In the genomic region with DNA sequence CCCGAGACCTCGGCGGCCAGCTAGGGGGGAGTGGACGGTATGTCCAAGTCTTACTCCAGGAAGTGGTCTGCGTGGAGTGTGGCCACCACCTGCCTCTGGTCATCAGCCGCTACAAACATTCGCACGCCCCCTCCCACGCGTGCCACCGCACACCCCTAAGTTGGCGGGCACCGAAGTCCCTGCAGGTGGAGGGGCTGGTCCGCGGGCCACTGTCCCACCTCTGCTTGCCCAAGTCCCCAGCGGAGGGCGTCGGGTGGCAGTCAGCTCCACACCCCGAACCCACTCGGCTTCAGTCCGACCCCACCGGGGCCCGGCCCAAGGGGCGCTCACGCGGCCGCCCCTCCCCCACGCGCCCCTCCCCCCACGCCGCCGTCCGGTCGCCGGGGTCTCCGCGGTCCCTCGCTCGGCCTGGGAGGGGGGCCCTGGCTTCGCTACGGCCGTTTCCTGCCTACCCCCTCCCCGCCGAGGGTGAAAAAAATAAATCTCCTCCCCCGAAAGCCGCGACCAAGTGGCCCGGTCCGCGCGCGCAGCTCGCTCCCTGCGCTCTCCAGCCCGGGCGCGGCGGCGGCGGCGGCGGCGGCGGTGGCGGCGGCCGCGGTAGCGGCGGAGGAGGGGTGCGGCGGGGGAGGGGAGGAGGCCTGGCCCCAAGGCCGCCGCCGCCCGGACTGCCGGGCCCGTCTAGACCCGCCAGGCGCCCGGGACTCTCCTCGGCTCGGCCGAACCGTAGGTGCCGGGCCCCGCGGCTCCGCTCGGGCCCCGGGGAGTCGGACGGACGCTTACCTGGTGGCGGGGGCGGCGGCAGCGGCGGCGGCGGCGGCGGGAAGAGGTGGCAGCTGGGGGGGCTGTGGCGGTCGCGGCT, we compare ENCODE assay signal across 9 mouse cellular contexts. TPM values are rescaled to one million over a fixed set of nuclear protein-coding genes. Genes with fewer than 3 reads are reported as not detected.
A peak's percentile ranks its signal among the peaks of the same experiment; 100 is the strongest.
DNase-seq lines count a peak whose midpoint lies in the region; ATAC-seq and TF ChIP-seq lines count a peak whose summit lies in the region.
"Had no signal": no experiment of that assay in that cellular context is flagged by ENCODE, and none has a peak within 500 bp of the region (broad histone marks: within the 10 kb centered on the region; RNA-seq: fewer than 3 reads in every experiment).

No protein-coding gene starts in this region.

- TF ChIP-seq CTCF in heart, postnatal 0 days (IDR thresholded peaks at IDR 0.05; ENCODE audit: low read depth) = no peak

- DNase-seq in cerebellum, adult 11 months = peak; percentile 51
- peak; percentile 58 for DNase-seq in Muller cell, postnatal 12 days (ENCODE audit: inconsistent ontology term)
- DNase-seq in embryonic facial prominence, embryonic 10.5 days (ENCODE audit: low spot score) = peak; percentile 77
- DNase-seq in heart, postnatal 0 days (ENCODE audit: low spot score) = peak; percentile 45
- DNase-seq in kidney, postnatal 4 days = peak; percentile 67 to 79
- DNase-seq in midbrain, embryonic 11.5 days (ENCODE audit: low spot score, missing footprints) = peak; percentile 95

- peak overlapping the region; percentile 99 for H3K9ac ChIP-seq in heart, postnatal 0 days (replicated peaks; ENCODE audit: low read depth, low read length)
- peak overlapping the region; percentile 99 for H3K9ac ChIP-seq in midbrain, embryonic 11.5 days (ENCODE audit: low read length)
- H3K9ac ChIP-seq in stomach, embryonic 15.5 days = peak overlapping the region; percentile 99

- no peak for TF ChIP-seq EP300 in heart, postnatal 0 days (IDR thresholded peaks at IDR 0.05; ENCODE audit: low read depth)

- ATAC-seq in cerebellum, adult (ENCODE audit: insufficient number of reproducible peaks, low FRiP score, low TSS enrichment) = no peak
- peak; percentile 7 for ATAC-seq in heart, postnatal 0 days (ENCODE audit: insufficient read depth, low read depth)
- peak; percentile 61 for ATAC-seq in midbrain, embryonic 11.5 days (ENCODE audit: low FRiP score)
- ATAC-seq in stomach, embryonic 15.5 days (ENCODE audit: insufficient read depth, low FRiP score, low read depth) = 0 out of 2 replicates have a peak, but pooled peaks have one; percentile 0
- ATAC-seq: Patski had no signal

- H3K27me3 ChIP-seq in embryonic facial prominence, embryonic 10.5 days (replicated peaks; ENCODE audit: low read depth, poor library complexity, severe bottlenecking) = no peaks in the 10 kb centered on the region
- no peaks in the 10 kb centered on the region for H3K27me3 ChIP-seq in heart, postnatal 0 days (ENCODE audit: control insufficient read depth, insufficient read depth, low read length)
- no peaks in the 10 kb centered on the region for H3K27me3 ChIP-seq in midbrain, embryonic 11.5 days (ENCODE audit: control insufficient read depth, insufficient read depth, low read length)
- no peaks in the 10 kb centered on the region for H3K27me3 ChIP-seq in stomach, embryonic 15.5 days (replicated peaks)
- H3K27me3 ChIP-seq: Patski had no signal

- peak overlapping the region; percentile 99 for H3K4me2 ChIP-seq in heart, postnatal 0 days (ENCODE audit: low read depth, low read length)
- peak overlapping the region; percentile 94 for H3K4me2 ChIP-seq in midbrain, embryonic 11.5 days
- peak overlapping the region; percentile 91 for H3K4me2 ChIP-seq in stomach, embryonic 15.5 days

- peak overlapping the region; percentile 100 for H3K27ac ChIP-seq in embryonic facial prominence, embryonic 10.5 days (replicated peaks)
- H3K27ac ChIP-seq in heart, postnatal 0 days (ENCODE audit: low read depth) = peak overlapping the region; percentile 97
- H3K27ac ChIP-seq in midbrain, embryonic 11.5 days (ENCODE audit: low read depth, low read length) = peak overlapping the region; percentile 99
- peak overlapping the region; percentile 99 for H3K27ac ChIP-seq in stomach, embryonic 15.5 days

- H3K9me3 ChIP-seq in embryonic facial prominence, embryonic 10.5 days = no peaks in the 10 kb centered on the region
- H3K9me3 ChIP-seq in heart, postnatal 0 days (replicated peaks; ENCODE audit: control insufficient read depth, low read length) = no peaks in the 10 kb centered on the region
- H3K9me3 ChIP-seq in midbrain, embryonic 11.5 days (ENCODE audit: control insufficient read depth, low read length) = no peaks in the 10 kb centered on the region; the same call in 1 of the 2 replicates
- H3K9me3 ChIP-seq in stomach, embryonic 15.5 days = no peaks in the 10 kb centered on the region

- H3K4me1 ChIP-seq in embryonic facial prominence, embryonic 10.5 days = peaks cover 81% of the 10 kb centered on the region
- peaks cover 43% of the 10 kb centered on the region for H3K4me1 ChIP-seq in heart, postnatal 0 days (ENCODE audit: control insufficient read depth, insufficient read depth)
- H3K4me1 ChIP-seq in midbrain, embryonic 11.5 days (ENCODE audit: control insufficient read depth, insufficient read depth, low read length) = peaks cover 50% of the 10 kb centered on the region
- peaks cover 50% of the 10 kb centered on the region for H3K4me1 ChIP-seq in stomach, embryonic 15.5 days

- peak overlapping the region; percentile 97 for H3K4me3 ChIP-seq in embryonic facial prominence, embryonic 10.5 days
- peak overlapping the region; percentile 99 for H3K4me3 ChIP-seq in heart, postnatal 0 days (ENCODE audit: low read depth, low read length)
- peak overlapping the region; percentile 97 for H3K4me3 ChIP-seq in midbrain, embryonic 11.5 days (ENCODE audit: low read depth, low read length)
- H3K4me3 ChIP-seq in stomach, embryonic 15.5 days (replicated peaks) = peak overlapping the region; percentile 85

- WGBS in embryonic facial prominence, embryonic 10.5 days = under 1% methylated on average over 86 of the region's 106 CpGs
- WGBS in heart, postnatal 0 days = 0% methylated on average over 60 of the region's 106 CpGs
- under 1% methylated on average over 48 of the region's 106 CpGs for WGBS in midbrain, embryonic 11.5 days
- under 1% methylated on average over 70 of the region's 106 CpGs for WGBS in stomach, embryonic 15.5 days

- H3K36me3 ChIP-seq in embryonic facial prominence, embryonic 10.5 days (replicated peaks) = peaks cover 28% of the 10 kb centered on the region
- H3K36me3 ChIP-seq in heart, postnatal 0 days (replicated peaks; ENCODE audit: control insufficient read depth, insufficient read depth, low read length) = peaks cover 6% of the 10 kb centered on the region; the same call in 1 of the 2 replicates
- no peaks in the 10 kb centered on the region; the same call in 1 of the 2 replicates for H3K36me3 ChIP-seq in midbrain, embryonic 11.5 days (ENCODE audit: control insufficient read depth, insufficient read depth, low read length)
- H3K36me3 ChIP-seq in stomach, embryonic 15.5 days = peaks cover 5% of the 10 kb centered on the region; the same call in 1 of the 2 replicates

RNA-seq across cellular contexts. Expression of gene Chd3, which starts 0.6 kb away (rescaled TPM):
- 46.2 and 55.9 TPM in 2 replicates for polyA plus RNA-seq in embryonic facial prominence, embryonic 10.5 days (2016; fragmentation: Nextera tagmentation; extraction: Ambion mirVana)
- total RNA-seq in heart, postnatal 0 days (2014; rRNA removed; ENCODE audit: low replicate concordance) = 23.6 and 23.8 TPM in 2 replicates
- polyA plus RNA-seq in heart, postnatal 0 days (2015; fragmentation: Nextera tagmentation; extraction: Ambion mirVana) = 10.3 and 12.4 TPM in 2 replicates
- 38.2 and 39.4 TPM in 2 replicates for polyA plus RNA-seq in midbrain, embryonic 11.5 days (2014; fragmentation: Nextera tagmentation; extraction: Ambion mirVana)
- polyA plus RNA-seq in stomach, embryonic 15.5 days (2015; fragmentation: Nextera tagmentation; extraction: Ambion mirVana) = 53.4 and 54.0 TPM in 2 replicates

RNA-seq across cellular contexts. Expression of gene Naa38, which starts 26.7 kb away (rescaled TPM):
- 136 and 137 TPM in 2 replicates for polyA plus RNA-seq in embryonic facial prominence, embryonic 10.5 days (2016; fragmentation: Nextera tagmentation; extraction: Ambion mirVana)
- total RNA-seq in heart, postnatal 0 days (2014; rRNA removed; ENCODE audit: low replicate concordance) = 64.9 and 93.4 TPM in 2 replicates
- 171 and 175 TPM in 2 replicates for polyA plus RNA-seq in heart, postnatal 0 days (2015; fragmentation: Nextera tagmentation; extraction: Ambion mirVana)
- polyA plus RNA-seq in midbrain, embryonic 11.5 days (2014; fragmentation: Nextera tagmentation; extraction: Ambion mirVana) = 120 and 130 TPM in 2 replicates
- 154 and 179 TPM in 2 replicates for polyA plus RNA-seq in stomach, embryonic 15.5 days (2015; fragmentation: Nextera tagmentation; extraction: Ambion mirVana)

RNA-seq across cellular contexts. Expression of gene Cyb5d1, which starts 26.8 kb away (rescaled TPM):
- 49.3 and 50.2 TPM in 2 replicates for polyA plus RNA-seq in embryonic facial prominence, embryonic 10.5 days (2016; fragmentation: Nextera tagmentation; extraction: Ambion mirVana)
- 14.2 and 17.6 TPM in 2 replicates for total RNA-seq in heart, postnatal 0 days (2014; rRNA removed; ENCODE audit: low replicate concordance)
- polyA plus RNA-seq in heart, postnatal 0 days (2015; fragmentation: Nextera tagmentation; extraction: Ambion mirVana) = 16.7 and 18.6 TPM in 2 replicates
- 44.6 and 50.5 TPM in 2 replicates for polyA plus RNA-seq in midbrain, embryonic 11.5 days (2014; fragmentation: Nextera tagmentation; extraction: Ambion mirVana)
- 24.9 and 25.3 TPM in 2 replicates for polyA plus RNA-seq in stomach, embryonic 15.5 days (2015; fragmentation: Nextera tagmentation; extraction: Ambion mirVana)

RNA-seq across cellular contexts. Expression of gene Rnf227, which starts 28.3 kb away (rescaled TPM):
- 18.7 and 18.8 TPM in 2 replicates for polyA plus RNA-seq in embryonic facial prominence, embryonic 10.5 days (2016; fragmentation: Nextera tagmentation; extraction: Ambion mirVana)
- 1.5 and 10.2 TPM in 2 replicates for total RNA-seq in heart, postnatal 0 days (2014; rRNA removed; ENCODE audit: low replicate concordance)
- polyA plus RNA-seq in heart, postnatal 0 days (2015; fragmentation: Nextera tagmentation; extraction: Ambion mirVana) = 3.4 and 4.3 TPM in 2 replicates
- polyA plus RNA-seq in midbrain, embryonic 11.5 days (2014; fragmentation: Nextera tagmentation; extraction: Ambion mirVana) = 29.6 and 30.4 TPM in 2 replicates
- polyA plus RNA-seq in stomach, embryonic 15.5 days (2015; fragmentation: Nextera tagmentation; extraction: Ambion mirVana) = 12.6 and 12.8 TPM in 2 replicates

RNA-seq across cellular contexts. Expression of gene Tmem88, which starts 29.4 kb away (rescaled TPM):
- polyA plus RNA-seq in embryonic facial prominence, embryonic 10.5 days (2016; fragmentation: Nextera tagmentation; extraction: Ambion mirVana) = 19.8 and 23.1 TPM in 2 replicates
- total RNA-seq in heart, postnatal 0 days (2014; rRNA removed; ENCODE audit: low replicate concordance) = 32.4 and 33.0 TPM in 2 replicates
- 59.7 and 62.5 TPM in 2 replicates for polyA plus RNA-seq in heart, postnatal 0 days (2015; fragmentation: Nextera tagmentation; extraction: Ambion mirVana)
- polyA plus RNA-seq in midbrain, embryonic 11.5 days (2014; fragmentation: Nextera tagmentation; extraction: Ambion mirVana) = 11.9 and 13.1 TPM in 2 replicates
- polyA plus RNA-seq in stomach, embryonic 15.5 days (2015; fragmentation: Nextera tagmentation; extraction: Ambion mirVana) = 26.7 and 29.4 TPM in 2 replicates

Comparison
In these comparisons a context has a peak if more than half of its experiments do, and no peak if none do; other contexts are left out.
1. DNase-seq: peak in every context shown above with its lines; median percentile 95 in midbrain, embryonic 11.5 days; 77 in embryonic facial prominence, embryonic 10.5 days; 73 in kidney, postnatal 4 days; 58 in Muller cell, postnatal 12 days; 51 in cerebellum, adult 11 months; 45 in heart, postnatal 0 days.